Mouse (Mus musculus) small intestine, adult 2 months (tissue): Measurements from ENCODE around the gene Stk11ip. TPM values are rescaled to one million over a fixed set of nuclear protein-coding genes. Genes with fewer than 3 reads are reported as not detected.

ENCODE experiments used
- H3K27ac ChIP-seq: fragments of 200-500 bp; 2 replicates; pipeline ENCODE4 v1.5.1; 2012; ENCODE audit warnings: low read depth, low read length, control low read depth, inconsistent platforms; ENCODE audit not compliant: insufficient read depth
- H3K27me3 ChIP-seq: fragments of 200-500 bp; 2 replicates; pipeline ENCODE4 v1.6.1; 2012; ENCODE audit warnings: mild to moderate bottlenecking, moderate library complexity, low read length, inconsistent platforms; ENCODE audit not compliant: control insufficient read depth, insufficient read depth
- H3K36me3 ChIP-seq: fragments of 200-500 bp; 2 replicates; pipeline ENCODE4 v1.6.1; 2012; ENCODE audit warnings: mild to moderate bottlenecking, low read length, control low read depth, inconsistent platforms; ENCODE audit not compliant: control insufficient read depth, insufficient read depth
- H3K4me1 ChIP-seq: fragments of 200-500 bp; 2 replicates; pipeline ENCODE4 v1.6.1; 2012; ENCODE audit warnings: low read length, inconsistent platforms, mixed read lengths; ENCODE audit not compliant: control insufficient read depth, insufficient read depth, insufficient read length
- H3K4me3 ChIP-seq: fragments of 200-500 bp; 2 replicates; pipeline ENCODE4 v1.5.1; 2012; ENCODE audit warnings: low read depth, mild to moderate bottlenecking, control low read depth, inconsistent platforms, low read length, moderate library complexity
- CTCF ChIP-seq: fragments of 200-500 bp; IDR thresholded peaks from 2 replicates; pipeline ENCODE4 v1.5.1; 2012; ENCODE audit warnings: low read depth, mild to moderate bottlenecking, control low read depth, inconsistent platforms, low read length, moderate library complexity, mixed read lengths; ENCODE audit not compliant: insufficient replicate concordance, insufficient read length; ENCODE audit errors: extremely low read depth
- POLR2A ChIP-seq: fragments of 200-500 bp; IDR thresholded peaks from 2 replicates; pipeline ENCODE4 v1.6.1; 2012; ENCODE audit warnings: low read depth, mild to moderate bottlenecking, control low read depth, inconsistent platforms, low read length, moderate library complexity
- WGBS: fragments of 180-500 bp; shearing (Covaris S2); methylation state at CpG from one replicate; pipeline ENCODE4 v1.1.7; 2018; 5-methylcytosine and 5-hydroxymethylcytosine counted together
- polyA plus RNA-seq: library from polyadenylated mRNA; depleted of rRNA; stranded (reverse); fragments of >200 nt; gene quantifications from 2 replicates; pipeline ENCODE4 v1.2.3, GENCODE M21; 2012

Gene Stk11ip
- polyA plus RNA-seq, 1 experiment, result 20.5 TPM

DNA sequence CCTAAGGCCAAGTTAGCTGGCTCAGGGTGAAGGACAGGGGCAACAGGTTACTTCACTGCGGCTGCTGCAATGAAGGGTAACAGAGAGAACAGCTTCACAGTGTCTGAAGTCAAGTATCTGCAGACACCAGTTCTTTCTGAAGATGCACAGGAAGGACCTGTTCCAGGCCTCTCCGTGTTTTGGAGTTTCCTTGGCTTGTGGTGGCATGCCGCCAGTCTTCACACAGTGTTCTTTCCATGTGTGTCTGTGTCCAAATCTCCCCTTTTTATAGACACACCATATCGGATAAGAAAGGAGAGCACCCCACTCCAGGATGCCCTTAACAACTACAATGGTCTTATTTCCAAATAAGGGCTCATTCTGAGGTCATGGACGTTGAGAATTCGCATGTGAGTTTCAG lies 23.0 kb downstream of the Stk11ip start:
- no peak overlapping the region for H3K4me3 ChIP-seq
- H3K27ac ChIP-seq, result no peak overlapping the region
- H3K36me3 ChIP-seq, result no peaks in the 10 kb centered on the region
- H3K4me1 ChIP-seq, result 0 out of 2 replicates have a peak, but pooled peaks cover 4% of the 10 kb centered on the region
- WGBS, result 82% methylated on average over 6 of the region's 6 CpGs
- TF ChIP-seq POLR2A (no peak), CTCF (no peak)
- H3K27me3 ChIP-seq, result peaks cover 4% of the 10 kb centered on the region

- H3K27ac ChIP-seq, result no peak within 1 kb of the TSS
Measured at GRCm38 (mm10) chr1:75545965-75546956, 24.9 kb downstream of the Stk11ip start, which contains the start of gene Slc4a3. TSS of gene Slc4a3 (plus strand) at chr1:75546266.

DNA sequence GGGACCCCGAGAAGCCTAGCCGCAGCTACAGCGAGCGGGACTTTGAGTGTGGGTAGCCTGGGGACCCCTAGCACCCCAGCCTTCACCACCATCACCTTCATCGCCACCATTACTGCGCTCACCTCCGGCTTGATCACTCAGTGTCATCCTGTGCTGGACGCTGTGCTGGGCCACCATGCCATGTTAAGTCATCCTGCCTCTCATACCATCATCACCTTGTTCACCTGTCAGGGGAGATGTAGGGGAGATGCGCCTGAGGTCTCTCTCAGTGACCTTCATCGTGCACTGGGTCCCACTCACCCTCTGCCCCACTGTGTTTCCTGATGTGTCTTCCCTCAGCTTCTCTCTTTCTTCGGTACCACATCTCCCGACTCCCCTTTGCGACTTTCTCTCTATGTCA lies 26.0 kb downstream of the Stk11ip start:
- no peaks in the 10 kb centered on the region for H3K36me3 ChIP-seq
- H3K4me3 ChIP-seq, result no peak overlapping the region
- WGBS, result 93% methylated on average over 13 of the region's 13 CpGs
- 0 out of 2 replicates have a peak, but pooled peaks cover 4% of the 10 kb centered on the region for H3K4me1 ChIP-seq
- TF ChIP-seq POLR2A, result no peak
- no peak overlapping the region for H3K27ac ChIP-seq
- H3K27me3 ChIP-seq, result peaks cover 4% of the 10 kb centered on the region

More at GRCm38 (mm10) chr1:75545965-75546956, 24.9 kb downstream of the Stk11ip start, which contains the start of gene Slc4a3:
- no peak for TF ChIP-seq POLR2A
- 0 out of 2 replicates have a peak, but pooled peaks have one; percentile 13 for TF ChIP-seq CTCF
- H3K27me3 ChIP-seq, result peaks cover 4% of the 10 kb centered on the region
- H3K4me1 ChIP-seq, result 0 out of 2 replicates have a peak, but pooled peaks cover 4% of the 10 kb centered on the region
- no peaks in the 10 kb centered on the region for H3K36me3 ChIP-seq
- peak within 1 kb of the TSS; percentile 59 for H3K4me3 ChIP-seq
- 2% methylated on average over 64 of the region's 64 CpGs for WGBS

- Histone ChIP-seq H3K27me3 (peaks cover 4% of the 10 kb centered on the region), H3K4me3 (no peak overlapping the region), H3K36me3 (no peaks in the 10 kb centered on the region), H3K4me1 (0 out of 2 replicates have a peak, but pooled peaks cover 4% of the 10 kb centered on the region), H3K27ac (no peak overlapping the region)
- WGBS, result 90% methylated on average over 3 of the region's 3 CpGs
- no peak for TF ChIP-seq CTCF
Measured at GRCm38 (mm10) chr1:75548083-75548482, 26.8 kb downstream of the Stk11ip start.

DNA sequence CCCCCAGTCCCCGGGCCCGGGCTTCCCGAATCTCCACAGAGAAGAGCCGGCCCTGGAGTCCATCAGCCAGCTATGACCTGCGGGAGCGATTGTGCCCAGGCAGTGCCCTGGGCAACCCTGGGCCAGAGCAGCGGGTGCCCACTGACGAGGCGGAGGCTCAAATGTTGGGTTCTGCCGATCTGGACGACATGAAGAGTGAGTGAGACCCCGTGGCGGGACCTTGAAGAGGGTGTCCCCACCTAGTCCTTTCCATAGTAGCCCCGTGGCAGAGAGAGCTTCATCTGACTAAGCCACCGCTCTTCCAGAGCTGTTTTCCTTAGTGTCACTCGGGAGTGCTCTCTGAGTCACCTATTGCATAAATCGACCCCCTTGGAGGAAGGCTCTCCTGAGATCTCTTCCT lies 27.5 kb downstream of the Stk11ip start:
- TF ChIP-seq POLR2A (no peak), CTCF (no peak)
- H3K4me3 ChIP-seq, result no peak overlapping the region
- H3K36me3 ChIP-seq, result no peaks in the 10 kb centered on the region
- 0 out of 2 replicates have a peak, but pooled peaks cover 4% of the 10 kb centered on the region for H3K4me1 ChIP-seq
- 81% methylated on average over 17 of the region's 17 CpGs for WGBS
- peaks cover 4% of the 10 kb centered on the region for H3K27me3 ChIP-seq
- no peak overlapping the region for H3K27ac ChIP-seq

DNA sequence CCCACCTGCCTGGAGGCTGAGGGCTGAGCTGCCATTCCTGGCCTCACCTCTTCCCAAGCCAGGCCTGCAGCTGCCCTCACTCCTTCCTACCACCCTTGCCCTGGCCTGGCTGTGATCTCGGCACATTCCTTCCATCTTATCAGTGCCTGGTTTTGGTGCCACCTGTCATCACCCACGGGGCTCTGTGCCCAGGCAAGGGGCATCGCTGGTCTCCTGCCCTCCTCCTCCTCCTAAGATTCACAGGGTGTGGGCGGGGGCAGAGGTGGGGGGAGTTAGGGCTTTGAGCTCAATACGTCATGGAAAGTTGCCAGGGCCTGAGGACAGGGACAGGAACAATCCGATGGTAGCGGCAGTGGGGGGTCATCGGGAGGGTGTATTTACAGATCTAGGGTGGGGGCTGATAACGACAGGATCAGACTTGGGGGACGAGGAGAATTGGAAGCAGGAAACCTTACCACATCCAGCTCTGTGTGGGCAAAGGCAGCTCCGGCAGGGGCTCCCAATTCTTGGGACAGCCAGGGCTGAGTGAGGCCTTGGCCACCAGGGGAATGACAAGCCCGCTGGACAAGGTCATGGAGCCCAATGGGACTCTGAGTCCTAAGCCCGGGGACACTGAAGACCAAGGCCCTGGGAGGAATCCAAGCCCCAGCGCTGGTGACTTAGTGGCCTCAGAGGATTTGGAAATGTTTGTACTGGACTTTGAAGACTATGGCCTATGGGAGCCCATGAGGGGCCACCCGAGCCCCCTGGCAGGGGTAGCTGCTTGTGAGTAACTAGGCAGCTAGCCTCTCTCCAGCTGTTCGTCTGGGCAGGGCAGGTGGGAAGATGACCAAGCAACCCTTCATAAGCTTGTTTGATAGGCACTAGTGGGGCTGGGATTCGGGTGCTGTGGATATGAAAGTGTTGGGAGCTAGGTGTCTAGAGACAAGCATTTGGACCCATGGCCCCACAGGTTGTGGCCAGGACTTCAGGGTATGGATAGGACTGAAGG lies 28.3 kb downstream of the Stk11ip start:
- 53% methylated on average over 17 of the region's 17 CpGs for WGBS

DNA sequence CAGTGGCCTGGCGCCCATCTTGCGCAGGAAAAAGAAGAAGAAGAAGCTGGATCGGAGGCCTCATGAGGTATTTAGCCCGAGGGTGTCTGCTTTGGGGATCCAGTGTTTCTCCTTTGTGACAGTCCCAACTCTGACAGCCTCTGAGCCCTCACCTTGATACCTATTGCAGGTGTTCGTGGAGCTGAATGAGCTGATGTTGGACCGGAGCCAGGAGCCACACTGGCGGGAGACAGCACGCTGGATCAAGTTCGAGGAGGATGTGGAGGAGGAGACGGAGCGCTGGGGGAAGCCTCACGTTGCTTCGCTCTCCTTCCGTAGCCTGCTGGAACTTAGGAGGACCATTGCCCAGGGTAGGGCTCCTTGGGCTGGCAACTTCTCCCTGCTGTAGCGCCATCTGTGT lies 29.3 kb downstream of the Stk11ip start:
- no peak overlapping the region for H3K4me3 ChIP-seq
- TF ChIP-seq POLR2A, result no peak
- H3K27me3 ChIP-seq, result peaks cover 4% of the 10 kb centered on the region
- 56% methylated on average over 15 of the region's 15 CpGs for WGBS
- no peaks in the 10 kb centered on the region for H3K36me3 ChIP-seq
- H3K27ac ChIP-seq, result no peak overlapping the region
- H3K4me1 ChIP-seq, result 0 out of 2 replicates have a peak, but pooled peaks cover 4% of the 10 kb centered on the region

More for the DNA sequence above, 28.3 kb downstream of the Stk11ip start:
- H3K4me1 ChIP-seq, result 0 out of 2 replicates have a peak, but pooled peaks cover 4% of the 10 kb centered on the region
- H3K27me3 ChIP-seq, result peaks cover 4% of the 10 kb centered on the region
- H3K36me3 ChIP-seq, result no peaks in the 10 kb centered on the region
- H3K4me3 ChIP-seq, result no peak overlapping the region
- no peak overlapping the region for H3K27ac ChIP-seq
- no peak for TF ChIP-seq POLR2A
- no peak for TF ChIP-seq CTCF
